Mouse (Mus musculus) spleen, postnatal 14 days (tissue): ENCODE data around the gene Calcoco1.
"Not testable (repeated sequence)": the region's sequence is repeated elsewhere in the genome, so short reads cannot be mapped to it uniquely, and the experiment has no call there.

Experiments
- DNase-seq, 2 experiments: peaks; one replicate each; pipeline ENCODE4 v3.0.0; 2021 to 2022; ENCODE audit warnings: low spot score in 2 of 2

Calcoco1 gene

DNA sequence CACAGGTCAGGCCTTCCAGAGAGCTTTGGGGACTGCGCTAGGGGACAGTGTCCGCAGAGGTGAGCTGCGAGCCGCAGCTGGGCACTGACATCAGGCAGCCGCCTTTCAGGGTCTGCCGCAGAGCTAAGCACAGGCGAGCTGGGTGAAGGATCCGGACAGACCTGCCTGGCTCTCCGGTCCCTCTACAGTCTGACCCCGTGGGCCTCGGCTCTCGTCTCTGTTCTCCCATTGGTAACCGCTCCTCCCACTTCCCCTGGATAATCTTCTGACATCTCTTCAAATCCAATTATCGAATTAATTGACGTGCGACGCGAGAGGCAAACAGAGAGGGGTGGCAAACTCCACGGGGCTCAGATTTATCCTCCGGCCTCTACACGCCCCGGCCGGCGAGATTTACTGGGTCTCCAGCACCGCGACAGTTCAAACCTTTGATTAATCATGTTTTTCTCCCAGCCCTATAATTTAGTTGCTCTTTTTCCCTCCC, 29.6 kb downstream of the Calcoco1 start:
- DNase-seq = no peak

DNA sequence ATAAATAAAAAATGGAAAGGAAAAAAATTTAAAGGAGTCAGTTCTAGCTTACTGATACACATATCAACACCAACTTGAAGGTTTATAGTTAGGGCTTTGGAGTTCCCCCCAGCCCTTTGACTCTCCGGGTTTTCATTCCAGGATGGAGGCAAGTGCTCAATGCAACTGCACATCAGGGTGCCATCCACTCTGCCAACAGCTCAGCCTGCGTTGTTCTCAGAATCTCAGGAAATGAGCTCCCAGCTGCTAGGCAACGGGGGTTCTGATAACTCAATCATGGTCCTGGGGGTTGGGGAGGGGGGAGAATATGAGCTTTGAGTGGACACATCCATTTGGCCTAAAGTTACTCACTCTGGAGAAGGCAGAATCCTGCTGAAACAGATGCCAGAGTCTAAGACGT, 36.2 kb downstream of the Calcoco1 start:
- no peak for DNase-seq

DNA sequence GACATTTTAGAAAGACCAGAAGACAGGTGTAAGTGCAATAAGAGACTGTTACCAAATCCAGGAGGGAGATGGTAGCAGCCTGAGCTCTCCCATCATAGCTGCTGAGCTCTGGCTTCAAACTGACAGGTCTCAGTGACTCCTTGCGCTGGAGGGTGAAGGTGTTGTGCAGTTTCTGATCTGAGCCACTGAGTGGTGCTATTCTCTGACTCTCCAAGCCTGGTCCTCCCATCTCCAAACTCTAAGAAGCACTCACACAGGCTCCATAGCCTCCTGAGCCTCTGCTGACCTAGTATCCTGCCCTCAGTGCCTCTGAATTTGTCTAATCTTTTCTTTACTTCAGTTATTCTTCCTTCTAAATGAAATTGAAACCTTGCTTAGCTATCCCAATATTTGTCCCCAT, 38.3 kb downstream of the Calcoco1 start:
- DNase-seq = no peak

DNA sequence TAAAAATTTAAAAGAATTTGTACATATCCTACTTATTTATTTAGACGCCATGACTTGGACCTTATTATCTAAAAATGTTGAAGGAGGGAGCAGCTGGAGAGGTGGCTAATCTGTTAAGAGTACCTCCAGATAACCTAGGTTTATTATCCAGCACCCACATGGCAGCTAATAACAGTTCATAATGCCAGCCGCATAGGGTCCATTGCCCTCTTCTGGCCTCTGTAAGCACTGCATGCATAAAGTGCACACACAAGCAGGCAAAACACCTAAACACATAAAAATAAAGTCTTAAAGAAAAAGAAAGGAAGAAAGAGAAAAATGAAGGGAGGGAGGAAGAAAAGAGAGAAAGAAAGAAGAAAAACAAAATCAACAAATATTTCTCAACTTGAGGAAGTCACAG, 45.6 kb downstream of the Calcoco1 start:
- DNase-seq = no peak

DNA sequence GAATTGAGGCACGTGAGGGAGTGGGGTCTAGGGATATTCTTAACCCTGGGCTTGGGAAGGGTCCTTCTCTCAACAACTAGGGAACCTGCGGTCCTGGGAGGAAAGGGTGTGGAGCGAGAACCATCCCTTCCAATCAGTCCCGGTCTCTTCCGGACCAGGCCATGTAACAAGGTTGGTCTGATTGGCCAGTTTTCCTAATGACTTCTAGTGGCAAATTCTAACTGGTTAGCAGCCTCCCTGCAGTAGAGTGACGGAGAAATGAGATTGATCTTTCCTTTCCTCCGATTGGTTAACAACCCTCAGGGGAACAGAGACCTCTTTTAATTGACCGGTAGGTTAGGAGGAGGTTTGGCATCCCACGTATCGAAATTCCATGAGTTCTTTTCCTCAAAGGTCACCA, 48.4 kb downstream of the Calcoco1 start:
- DNase-seq = no peak

DNA sequence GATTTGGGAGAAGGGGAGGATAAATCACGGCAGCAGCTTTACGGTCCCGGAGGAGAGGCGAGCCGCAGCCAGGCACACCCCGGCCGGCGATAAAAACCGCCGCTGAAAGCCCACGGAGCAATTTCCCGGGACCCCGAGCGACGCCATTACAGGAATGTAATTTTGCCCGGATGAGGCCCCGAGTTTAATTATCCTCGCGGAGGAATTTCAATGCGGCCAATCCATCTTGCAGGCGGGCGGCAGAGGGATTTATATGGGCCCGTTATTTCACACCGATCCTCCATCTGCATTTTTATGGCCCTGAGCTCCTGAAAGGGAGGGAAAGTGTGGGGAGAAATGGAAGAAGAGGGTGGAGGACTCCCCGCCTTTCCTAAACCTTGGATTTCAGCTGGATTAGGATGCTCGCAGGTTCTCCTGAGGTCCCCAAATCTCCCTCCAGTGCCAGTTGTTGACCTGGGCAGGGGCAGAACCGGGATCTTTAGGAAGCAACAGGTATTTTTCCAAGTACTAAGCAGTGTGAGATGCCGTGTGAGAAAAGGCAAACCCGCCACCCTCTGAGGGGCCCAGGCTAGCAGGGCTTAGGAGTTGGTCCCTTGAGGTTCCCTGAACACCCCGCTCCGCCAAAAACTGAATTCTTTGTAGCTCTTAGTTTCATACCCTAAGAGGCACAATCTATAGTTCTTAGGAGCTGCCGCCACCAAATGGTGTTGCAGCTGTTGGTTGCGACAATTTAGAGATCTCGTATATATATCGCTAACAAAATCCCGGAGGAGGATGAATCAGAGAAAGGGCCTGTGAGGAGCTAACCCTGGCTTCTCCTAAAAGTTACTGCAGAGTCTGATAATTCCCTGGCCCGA, 49.5 kb downstream of the Calcoco1 start, which contains the start of gene Atp5g2:
Atp5g2 (minus strand) TSS at position 138 of the 857 bp plus-strand sequence.
- DNase-seq = no peak

DNA sequence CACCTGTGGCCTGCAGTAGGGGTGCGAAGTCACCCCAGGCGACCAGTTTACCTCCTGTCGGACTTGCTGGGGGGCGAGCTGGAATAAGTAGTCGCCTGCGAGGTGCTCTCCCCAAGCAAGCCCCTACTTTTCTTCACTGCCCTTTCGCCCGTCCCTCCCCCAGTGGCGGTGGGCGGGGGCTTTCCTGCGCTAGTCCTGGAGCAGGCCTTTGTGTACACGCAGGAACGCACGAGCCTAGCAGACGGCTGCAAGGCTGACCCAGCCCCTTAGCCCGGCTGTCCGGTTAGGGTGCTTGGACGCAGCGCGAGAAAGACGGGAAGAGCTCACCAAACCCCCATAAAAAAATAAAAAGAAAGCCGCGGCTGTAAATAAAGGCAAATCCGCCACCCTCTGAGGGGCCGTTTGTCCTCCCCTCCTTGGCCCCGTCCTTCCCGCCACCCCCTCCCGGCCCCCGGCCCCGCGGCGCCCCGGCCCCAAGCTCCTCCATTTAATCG, 50.2 kb downstream of the Calcoco1 start:
- DNase-seq = peak; percentile 29 to 50

DNA sequence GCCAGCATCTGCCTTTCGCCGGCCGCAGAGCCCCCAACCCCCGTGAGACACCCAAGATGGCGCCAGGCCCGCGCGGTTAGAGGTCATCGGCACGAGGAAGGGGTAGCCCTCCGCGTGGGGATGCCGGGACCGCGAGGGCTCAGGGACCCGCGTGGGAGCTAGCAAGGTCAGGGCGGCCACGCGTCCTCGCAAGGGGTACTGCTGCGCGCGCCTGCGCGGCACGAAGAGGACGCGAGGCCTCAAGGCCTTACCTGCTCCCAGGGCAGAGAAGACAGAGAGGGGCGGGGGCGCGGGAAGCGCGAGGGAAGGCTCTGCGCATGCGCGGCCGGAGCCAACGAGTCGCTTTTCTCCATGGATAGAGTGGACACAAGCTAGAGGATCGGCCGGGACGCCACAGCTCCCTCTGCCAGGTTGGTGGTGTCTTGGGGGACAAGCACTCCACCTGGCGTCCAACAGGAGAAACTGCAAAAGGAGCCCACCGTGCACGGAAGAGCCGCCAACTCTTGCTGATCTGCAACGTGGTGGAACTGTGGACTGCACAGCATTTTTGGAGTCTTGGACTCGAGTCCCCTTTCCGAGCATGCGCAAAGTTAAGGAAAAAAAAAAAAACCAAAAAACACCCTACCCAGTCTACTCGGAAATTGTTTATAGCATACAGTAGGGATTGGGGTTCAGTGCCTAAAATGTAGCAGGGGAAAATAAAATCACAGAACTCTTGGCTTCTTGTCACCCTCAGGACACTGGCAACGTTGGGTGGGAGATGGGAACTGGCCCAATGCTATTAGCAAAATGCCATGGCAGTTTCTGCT, 51.0 kb downstream of the Calcoco1 start:
- DNase-seq = peak; percentile 91 to 93

DNA sequence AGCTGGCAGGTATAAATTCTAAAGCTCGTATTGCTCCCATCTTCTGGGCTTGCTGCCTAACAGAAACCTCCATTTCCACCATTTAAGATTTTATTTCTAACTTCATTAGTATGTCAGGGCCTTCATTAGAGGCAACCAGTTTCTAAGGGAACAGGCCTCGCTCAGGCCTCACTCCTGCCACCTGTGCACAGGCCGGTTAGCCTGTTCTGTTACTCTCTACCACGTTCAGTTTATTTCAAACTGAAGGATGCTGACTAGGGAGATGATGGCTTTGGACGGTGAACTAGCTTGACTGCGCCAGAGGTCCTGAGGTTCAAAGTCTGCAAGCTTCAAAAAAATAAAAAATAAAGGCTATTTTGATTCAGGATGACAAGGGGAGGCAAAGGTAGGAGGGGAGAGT, 51.7 kb downstream of the Calcoco1 start:
- DNase-seq = no peak

DNA sequence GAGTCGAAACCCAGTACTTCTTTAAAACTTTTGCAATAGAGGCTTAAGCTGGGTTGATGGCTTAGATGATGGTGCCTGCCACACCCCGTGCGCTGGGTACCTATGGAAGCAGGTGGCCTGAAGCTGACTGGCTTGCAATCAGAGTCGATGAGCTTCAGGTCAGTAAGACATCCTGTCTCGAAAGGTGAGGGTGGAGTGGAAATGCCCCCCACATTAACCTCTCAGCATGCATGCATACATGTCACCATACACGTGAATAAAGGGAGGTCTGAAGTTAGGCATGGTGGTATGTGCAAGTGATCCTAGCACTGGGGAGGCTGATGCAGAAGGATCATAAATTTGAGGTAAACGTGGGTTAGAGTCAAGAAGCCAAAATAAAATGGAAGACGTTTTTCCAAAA, 52.4 kb downstream of the Calcoco1 start:
- no peak for DNase-seq

DNA sequence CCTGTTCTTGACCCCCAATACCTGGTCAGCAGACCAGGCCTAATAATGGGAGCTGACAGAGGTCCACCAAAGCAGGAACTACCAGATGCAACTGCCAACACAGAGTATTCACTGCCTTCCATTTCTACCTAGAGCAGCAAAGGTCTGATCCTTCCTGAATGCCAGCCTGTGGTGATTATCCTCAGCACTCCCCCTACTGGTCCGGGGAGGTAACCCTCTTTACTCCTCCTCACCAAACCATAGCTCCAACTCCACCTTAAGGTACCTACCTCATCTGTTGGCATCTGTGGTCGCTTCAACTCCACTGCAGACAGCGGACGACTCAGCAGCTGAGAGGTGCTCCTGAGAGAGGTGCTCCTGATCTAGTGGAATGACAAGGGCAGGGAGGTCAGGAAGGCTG, 56.5 kb downstream of the Calcoco1 start:
- peak; percentile 20 to 44 for DNase-seq

DNA sequence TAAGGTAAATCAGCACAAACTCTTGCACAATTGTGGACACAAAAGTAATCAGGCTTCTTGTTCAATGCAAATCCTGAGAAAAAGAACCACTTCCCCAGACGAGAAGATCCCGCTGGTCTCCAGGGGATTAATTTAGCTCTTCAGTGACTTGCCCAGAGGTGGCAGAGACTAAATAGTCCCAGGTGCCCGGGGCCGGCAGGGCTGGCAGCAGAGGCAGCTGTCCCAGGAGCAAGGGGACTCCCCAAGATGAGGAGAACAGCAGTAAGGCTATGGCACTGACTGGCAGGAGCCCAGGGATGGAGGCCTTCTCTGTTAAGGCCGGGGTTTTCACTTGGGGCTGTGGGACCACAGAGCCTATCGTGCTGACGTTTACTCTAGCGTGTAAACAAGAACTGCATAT, 58.2 kb downstream of the Calcoco1 start:
- no peak for DNase-seq

DNA sequence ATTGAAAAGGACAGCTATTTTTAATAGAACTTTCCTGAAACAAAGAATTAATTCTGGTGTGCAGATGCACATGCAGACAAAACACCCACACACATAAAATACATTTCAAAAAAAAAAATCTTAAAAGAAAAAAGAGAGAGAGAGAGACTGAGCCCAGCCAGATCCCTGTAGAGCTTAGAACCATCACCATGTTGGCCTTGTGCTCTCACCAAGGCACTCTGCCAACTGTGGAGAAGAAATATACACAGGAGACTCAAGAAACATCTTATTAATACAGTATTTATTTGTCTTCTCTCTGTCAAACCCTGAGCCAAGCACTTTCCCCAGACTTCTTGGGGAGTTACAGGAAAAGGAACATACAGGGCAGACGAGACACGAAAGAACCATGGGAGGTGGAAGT, 59.4 kb downstream of the Calcoco1 start:
- not testable (repeated sequence) for DNase-seq

DNA sequence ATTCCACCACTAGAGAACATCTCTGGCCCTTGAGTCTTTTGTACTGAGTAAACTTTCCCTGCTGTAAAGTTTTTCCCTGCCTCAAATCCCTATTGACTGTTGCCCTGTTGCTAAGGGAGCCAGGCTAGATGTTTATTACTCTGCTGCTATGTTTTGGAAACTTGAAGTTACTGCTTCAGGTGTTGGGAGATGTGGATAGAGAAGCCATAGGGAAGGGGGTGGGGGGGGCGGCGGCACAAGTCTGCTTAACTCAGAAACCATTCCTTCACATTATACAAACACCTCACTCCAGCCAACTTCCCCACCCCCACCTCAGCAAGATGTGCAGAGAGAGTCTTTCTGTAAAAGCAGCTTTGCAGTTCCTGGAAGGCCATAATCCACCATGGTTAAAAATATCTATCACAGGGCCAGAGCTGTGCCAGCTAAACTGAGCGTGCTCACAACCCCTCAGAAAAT, 64.0 kb downstream of the Calcoco1 start:
- DNase-seq = no peak
